Mouse (Mus musculus) hindbrain, embryonic 13.5 days (tissue): ENCODE measurements around the gene Alad. TPM values are rescaled to one million over a fixed set of nuclear protein-coding genes. Genes with fewer than 3 reads are reported as not detected.
"Not testable (repeated sequence)": the region's sequence is repeated elsewhere in the genome, so short reads cannot be mapped to it uniquely, and the experiment has no call there.

Source experiments
- ATAC-seq: fragments of 200-750 bp; cut with Nextera tagmentation; 2 replicates; pipeline ENCODE4 v1.8.0; 2017; ENCODE audit warnings: moderate TSS enrichment; ENCODE audit not compliant: low FRiP score
- H3K27ac ChIP-seq: fragments of 300-500 bp; sonication (generic); 2 replicates; pipeline ENCODE4 v1.5.1; 2015; ENCODE audit warnings: inconsistent platforms, mild to moderate bottlenecking, moderate library complexity
- H3K27me3 ChIP-seq: fragments of 300-500 bp; sonication (generic); 2 replicates; pipeline ENCODE4 v1.6.1; 2015; ENCODE audit warnings: mild to moderate bottlenecking, inconsistent platforms
- H3K36me3 ChIP-seq: fragments of 300-500 bp; sonication (generic); 2 replicates; pipeline ENCODE4 v1.6.1; 2015; ENCODE audit warnings: mild to moderate bottlenecking, inconsistent platforms
- H3K4me1 ChIP-seq: fragments of 300-500 bp; sonication (generic); replicated peaks from 2 replicates; pipeline ENCODE4 v1.6.1; 2015; ENCODE audit warnings: inconsistent platforms
- H3K4me2 ChIP-seq: fragments of 300-500 bp; sonication (generic); 2 replicates; pipeline ENCODE4 v1.6.1; 2015; ENCODE audit warnings: inconsistent platforms, mild to moderate bottlenecking, moderate library complexity
- H3K4me3 ChIP-seq: fragments of 300-500 bp; sonication (generic); 2 replicates; pipeline ENCODE4 v1.5.1; 2015; ENCODE audit warnings: mild to moderate bottlenecking, inconsistent platforms
- H3K9ac ChIP-seq: fragments of 300-500 bp; sonication (generic); 2 replicates; pipeline ENCODE4 v1.6.1; 2015; ENCODE audit warnings: mild to moderate bottlenecking, inconsistent platforms
- H3K9me3 ChIP-seq: fragments of 300-500 bp; sonication (generic); 2 replicates; pipeline ENCODE4 v1.6.1; 2016; ENCODE audit warnings: inconsistent platforms
- WGBS: fragments of 180-500 bp; shearing (Covaris S2); methylation state at CpG from one replicate; pipeline ENCODE4 v1.1.7; 2015; 5-methylcytosine and 5-hydroxymethylcytosine counted together
- polyA plus RNA-seq: library from polyadenylated mRNA; unstranded; fragments of >200 nt; fragmentation: Nextera tagmentation; extraction: Ambion mirVana; gene quantifications from 2 replicates; pipeline ENCODE4 v1.2.1, GENCODE M21; 2015

The Alad gene
- polyA plus RNA-seq, 1 experiment from 2014 or later = 64.2 TPM

GRCm38 (mm10) chr4:62479593-62479936 lies 40.2 kb downstream of the Alad start:
- not testable (repeated sequence) for H3K36me3 ChIP-seq, H3K9me3 ChIP-seq, ATAC-seq, H3K27ac ChIP-seq, H3K9ac ChIP-seq
- 15% methylated on average over 11 of the region's 11 CpGs for WGBS
- peaks cover 10% of the 10 kb centered on the region for H3K4me1 ChIP-seq
- H3K4me2 ChIP-seq = peak overlapping the region; percentile 73
- peaks cover 58% of the 10 kb centered on the region for H3K27me3 ChIP-seq
- peak overlapping the region; percentile 44 for H3K4me3 ChIP-seq

GRCm38 (mm10) chr4:62477542-62478244 lies 42.0 kb downstream of the Alad start:
- WGBS = 91% methylated on average over 6 of the region's 6 CpGs
- Histone ChIP-seq H3K9me3 (no peaks in the 10 kb centered on the region), H3K4me3 (no peak overlapping the region), H3K27ac (no peak overlapping the region), H3K9ac (no peak overlapping the region), H3K4me1 (peaks cover 10% of the 10 kb centered on the region), H3K27me3 (peaks cover 62% of the 10 kb centered on the region), H3K36me3 (no peaks in the 10 kb centered on the region), H3K4me2 (no peak overlapping the region)
- no peak for ATAC-seq

- peaks cover 44% of the 10 kb centered on the region for H3K27me3 ChIP-seq
- WGBS = 91% methylated on average over 6 of the region's 6 CpGs
Observed at GRCm38 (mm10) chr4:62475793-62476192, 43.9 kb downstream of the Alad start.

GRCm38 (mm10) chr4:62475131-62475530 lies 44.6 kb downstream of the Alad start:
- H3K4me1 ChIP-seq = peaks cover 10% of the 10 kb centered on the region
- no peak for ATAC-seq
- no peaks in the 10 kb centered on the region for H3K36me3 ChIP-seq
- H3K4me2 ChIP-seq = no peak overlapping the region
- H3K9ac ChIP-seq = no peak overlapping the region
- 94% methylated on average over 2 of the region's 2 CpGs for WGBS
- H3K4me3 ChIP-seq = no peak overlapping the region
- H3K9me3 ChIP-seq = no peaks in the 10 kb centered on the region
- H3K27ac ChIP-seq = no peak overlapping the region
- peaks cover 37% of the 10 kb centered on the region for H3K27me3 ChIP-seq

More at GRCm38 (mm10) chr4:62475793-62476192, 43.9 kb downstream of the Alad start:
- no peaks in the 10 kb centered on the region for H3K9me3 ChIP-seq
- H3K27ac ChIP-seq = no peak overlapping the region
- H3K4me1 ChIP-seq = peaks cover 9% of the 10 kb centered on the region
- no peak for ATAC-seq
- no peaks in the 10 kb centered on the region for H3K36me3 ChIP-seq
- H3K4me3 ChIP-seq = no peak overlapping the region
- no peak overlapping the region for H3K4me2 ChIP-seq
- no peak overlapping the region for H3K9ac ChIP-seq

- H3K9me3 ChIP-seq = no peaks in the 10 kb centered on the region; the same call in 1 of the 2 replicates
- H3K27me3 ChIP-seq = peaks cover 12% of the 10 kb centered on the region; the same call in 1 of the 2 replicates
- no peak overlapping the region for H3K9ac ChIP-seq
- no peak overlapping the region for H3K4me3 ChIP-seq
- H3K27ac ChIP-seq = no peak overlapping the region
- H3K4me2 ChIP-seq = no peak overlapping the region
- H3K36me3 ChIP-seq = no peaks in the 10 kb centered on the region
- ATAC-seq = no peak
- peaks cover 6% of the 10 kb centered on the region for H3K4me1 ChIP-seq
- WGBS = 90% methylated on average over 2 of the region's 2 CpGs
Observed at GRCm38 (mm10) chr4:62472071-62472470, 47.6 kb downstream of the Alad start.

- no peaks in the 10 kb centered on the region for H3K36me3 ChIP-seq
- under 1% methylated on average over 30 of the region's 30 CpGs for WGBS
- no peaks in the 10 kb centered on the region; the same call in 1 of the 2 replicates for H3K9me3 ChIP-seq
- peak within 1 kb of the TSS; percentile 74 for H3K9ac ChIP-seq
- H3K4me3 ChIP-seq = peak within 1 kb of the TSS; percentile 60
- peaks cover 6% of the 10 kb centered on the region for H3K4me1 ChIP-seq
- H3K27ac ChIP-seq = no peak within 1 kb of the TSS
- ATAC-seq = peak; percentile 94
- 0 out of 2 replicates have a peak, but pooled peaks cover 8% of the 10 kb centered on the region for H3K27me3 ChIP-seq
- peak within 1 kb of the TSS; percentile 70 for H3K4me2 ChIP-seq
Observed at GRCm38 (mm10) chr4:62470598-62471051, 49.1 kb downstream of the Alad start, which contains the start of gene Wdr31. TSS of gene Wdr31 (minus strand) at chr4:62470896.

- no peak for ATAC-seq
- H3K27ac ChIP-seq = no peak overlapping the region
- 94% methylated on average over 1 of the region's 1 CpGs for WGBS
- H3K4me1 ChIP-seq = peaks cover 6% of the 10 kb centered on the region
- no peak overlapping the region for H3K4me3 ChIP-seq
- no peaks in the 10 kb centered on the region for H3K27me3 ChIP-seq
- H3K9ac ChIP-seq = no peak overlapping the region
- no peak overlapping the region for H3K4me2 ChIP-seq
- H3K9me3 ChIP-seq = no peaks in the 10 kb centered on the region; the same call in 1 of the 2 replicates
- peaks cover under 1% of the 10 kb centered on the region; the same call in 1 of the 2 replicates for H3K36me3 ChIP-seq
Observed at GRCm38 (mm10) chr4:62468158-62468557, 51.6 kb downstream of the Alad start.

GRCm38 (mm10) chr4:62463124-62463523 lies 56.6 kb downstream of the Alad start:
- Histone ChIP-seq H3K27ac (no peak overlapping the region), H3K4me3 (no peak overlapping the region), H3K27me3 (no peaks in the 10 kb centered on the region), H3K9ac (no peak overlapping the region), H3K9me3 (no peaks in the 10 kb centered on the region), H3K36me3 (peaks cover 25% of the 10 kb centered on the region), H3K4me1 (no peaks in the 10 kb centered on the region), H3K4me2 (no peak overlapping the region)
- no peak for ATAC-seq
- 83% methylated on average over 2 of the region's 2 CpGs for WGBS

GRCm38 (mm10) chr4:62460348-62460747 lies 59.4 kb downstream of the Alad start:
- H3K9me3 ChIP-seq = no peaks in the 10 kb centered on the region
- peaks cover 25% of the 10 kb centered on the region for H3K36me3 ChIP-seq
- no peak overlapping the region for H3K9ac ChIP-seq
- H3K4me3 ChIP-seq = no peak overlapping the region
- no peaks in the 10 kb centered on the region for H3K27me3 ChIP-seq
- ATAC-seq = no peak
- H3K4me1 ChIP-seq = no peaks in the 10 kb centered on the region
- 93% methylated on average over 8 of the region's 8 CpGs for WGBS
- H3K27ac ChIP-seq = no peak overlapping the region
- no peak overlapping the region for H3K4me2 ChIP-seq

Other genes starting within 250 kb of the Alad start
- 22.9 and 25.4 TPM in 2 replicates for gene Fkbp15, start 159.4 kb downstream of the Alad start, polyA plus RNA-seq
- 40.1 and 44.2 TPM in 2 replicates for gene Slc31a1, start 159.2 kb downstream of the Alad start, polyA plus RNA-seq
- 95.8 and 102 TPM in 2 replicates for gene Cdc26, start 111.3 kb downstream of the Alad start, polyA plus RNA-seq
- gene Prpf4, start 111.1 kb downstream of the Alad start, polyA plus RNA-seq = 17.0 and 17.8 TPM in 2 replicates
- not detected in 2 replicates for gene Rnf183, start 84.7 kb downstream of the Alad start, polyA plus RNA-seq
- gene Wdr31, start 49.0 kb downstream of the Alad start, polyA plus RNA-seq = 8.8 and 9.0 TPM in 2 replicates
- gene Bspry, start 39.9 kb downstream of the Alad start, polyA plus RNA-seq = 0.43 and 0.95 TPM in 2 replicates
- 13.3 and 15.5 TPM in 2 replicates for gene Hdhd3, start 16.5 kb downstream of the Alad start, polyA plus RNA-seq
- gene Pole3, start 5.2 kb upstream of the Alad start, polyA plus RNA-seq = 68.2 and 70.3 TPM in 2 replicates
- 0.55 and 0.82 TPM in 2 replicates for gene 4933430I17Rik, start 5.5 kb upstream of the Alad start, polyA plus RNA-seq
- 65.3 and 71.0 TPM in 2 replicates for gene Rgs3, start 39.9 kb upstream of the Alad start, polyA plus RNA-seq